Mouse (Mus musculus) brown adipose tissue, adult 24 weeks (tissue): ENCODE measurements at regions not wholly inside any gene's neighbourhood (a gene's known extent, or its start where the extent isn't known, plus 50 kb on each side); places are given as distances from the start of the nearest gene placed in this dataset.
"Not testable (repeated sequence)": the region's sequence is repeated elsewhere in the genome, so short reads cannot be mapped to it uniquely, and the experiment has no call there.

Experiments used
- H3K27ac ChIP-seq: fragments of 200-500 bp; replicated peaks from 2 replicates; pipeline ENCODE4 v1.5.1; 2012; ENCODE audit warnings: low read depth, mild to moderate bottlenecking, low read length
- H3K4me1 ChIP-seq: fragments of 200-500 bp; 2 replicates; pipeline ENCODE4 v1.6.1; 2012; ENCODE audit warnings: low read length, mixed read lengths; ENCODE audit not compliant: control insufficient read depth, insufficient read depth, insufficient read length
- H3K4me3 ChIP-seq: fragments of 200-500 bp; 2 replicates; pipeline ENCODE4 v1.5.1; 2012; ENCODE audit warnings: low read depth, mild to moderate bottlenecking, low read length, moderate library complexity; ENCODE audit not compliant: insufficient read depth

GRCm38 (mm10) chr16:31546062-31546827 lies 117.0 kb upstream of the Dlg1 start:
- H3K4me3 ChIP-seq: no peak overlapping the region
- H3K4me1 ChIP-seq: peaks cover 2% of the 10 kb centered on the region; the same call in 1 of the 2 replicates

GRCm38 (mm10) chr16:31546828-31547224 lies 116.4 kb upstream of the Dlg1 start:
- Histone ChIP-seq H3K4me1 (peaks cover 2% of the 10 kb centered on the region; the same call in 1 of the 2 replicates), H3K4me3 (no peak overlapping the region), H3K27ac (no peak overlapping the region)

More at GRCm38 (mm10) chr16:31546062-31546827, 117.0 kb upstream of the Dlg1 start:
- H3K27ac ChIP-seq: no peak overlapping the region

- no peak overlapping the region for H3K27ac ChIP-seq
- H3K4me1 ChIP-seq: peaks cover 2% of the 10 kb centered on the region; the same call in 1 of the 2 replicates
Observed at GRCm38 (mm10) chr16:31547391-31547790, 115.9 kb upstream of the Dlg1 start.

GRCm38 (mm10) chr16:31549975-31550374 lies 113.3 kb upstream of the Dlg1 start:
- no peak overlapping the region for H3K27ac ChIP-seq
- H3K4me3 ChIP-seq: no peak overlapping the region
- H3K4me1 ChIP-seq: peaks cover 2% of the 10 kb centered on the region; the same call in 1 of the 2 replicates

More at GRCm38 (mm10) chr16:31547391-31547790, 115.9 kb upstream of the Dlg1 start:
- no peak overlapping the region for H3K4me3 ChIP-seq

GRCm38 (mm10) chr16:31550539-31550938 lies 112.7 kb upstream of the Dlg1 start:
- not testable (repeated sequence) for H3K4me1 ChIP-seq, H3K4me3 ChIP-seq, H3K27ac ChIP-seq

- Histone ChIP-seq H3K4me3 (no peak overlapping the region), H3K4me1 (no peaks in the 10 kb centered on the region; the same call in 1 of the 2 replicates), H3K27ac (peak overlapping the region; percentile 13)
Observed at GRCm38 (mm10) chr16:31551416-31552151, 111.7 kb upstream of the Dlg1 start.

- H3K27ac ChIP-seq: no peak overlapping the region
- no peaks in the 10 kb centered on the region; the same call in 1 of the 2 replicates for H3K4me1 ChIP-seq
- no peak overlapping the region for H3K4me3 ChIP-seq
Observed at GRCm38 (mm10) chr16:31553361-31554146, 109.7 kb upstream of the Dlg1 start.

- Histone ChIP-seq H3K4me1 (no peaks in the 10 kb centered on the region), H3K4me3 (no peak overlapping the region), H3K27ac (no peak overlapping the region)
Observed at GRCm38 (mm10) chr16:31560426-31560825, 102.8 kb upstream of the Dlg1 start.

- Histone ChIP-seq H3K4me1 (peaks cover 1% of the 10 kb centered on the region; the same call in 1 of the 2 replicates), H3K4me3 (no peak overlapping the region), H3K27ac (peak overlapping the region; percentile 55; the same call in 1 of the 2 replicates)
Observed at GRCm38 (mm10) chr16:31564926-31565325, 98.3 kb upstream of the Dlg1 start.

- Histone ChIP-seq H3K4me3 (no peak overlapping the region), H3K27ac (no peak overlapping the region), H3K4me1 (peaks cover 2% of the 10 kb centered on the region; the same call in 1 of the 2 replicates)
Observed at GRCm38 (mm10) chr16:31568316-31568715, 94.9 kb upstream of the Dlg1 start.

GRCm38 (mm10) chr16:31569871-31570270 lies 93.4 kb upstream of the Dlg1 start:
- H3K4me3 ChIP-seq: no peak overlapping the region
- 0 out of 2 replicates have a peak overlapping the region, but pooled peaks have one; percentile 32 for H3K27ac ChIP-seq
- peaks cover 2% of the 10 kb centered on the region; the same call in 1 of the 2 replicates for H3K4me1 ChIP-seq

GRCm38 (mm10) chr16:31570311-31571139 lies 92.7 kb upstream of the Dlg1 start:
- H3K27ac ChIP-seq: peak overlapping the region; percentile 52
- H3K4me3 ChIP-seq: peak overlapping the region; percentile 27

GRCm38 (mm10) chr16:31573833-31574232 lies 89.4 kb upstream of the Dlg1 start:
- not testable (repeated sequence) for H3K4me1 ChIP-seq, H3K4me3 ChIP-seq, H3K27ac ChIP-seq

More at GRCm38 (mm10) chr16:31570311-31571139, 92.7 kb upstream of the Dlg1 start:
- peaks cover 2% of the 10 kb centered on the region; the same call in 1 of the 2 replicates for H3K4me1 ChIP-seq

- not testable (repeated sequence) for H3K4me1 ChIP-seq, H3K4me3 ChIP-seq, H3K27ac ChIP-seq
Observed at GRCm38 (mm10) chr16:31575646-31576045, 87.6 kb upstream of the Dlg1 start.
